Mouse (Mus musculus) midbrain, embryonic 14.5 days (tissue): ENCODE data around the gene Prss32. TPM values are rescaled to one million over a fixed set of nuclear protein-coding genes. Genes with fewer than 3 reads are reported as not detected.
"Not testable (repeated sequence)": the region's sequence is repeated elsewhere in the genome, so short reads cannot be mapped to it uniquely, and the experiment has no call there.

Source experiments
- ATAC-seq: fragments of 200-750 bp; cut with Nextera tagmentation; 2 replicates; pipeline ENCODE4 v1.8.0; 2017; ENCODE audit warnings: moderate number of reproducible peaks, moderate library complexity; ENCODE audit not compliant: low FRiP score, low TSS enrichment
- DNase-seq: peaks from one replicate; pipeline ENCODE4 v3.0.0-alpha.2; 2015
- H3K27ac ChIP-seq: fragments of 300-500 bp; sonication (generic); replicated peaks from 2 replicates; pipeline ENCODE4 v1.5.1; 2014; ENCODE audit warnings: mild to moderate bottlenecking, low read depth, low read length, moderate library complexity
- H3K27me3 ChIP-seq: fragments of 300-500 bp; sonication (generic); 2 replicates; pipeline ENCODE4 v1.6.1; 2014; ENCODE audit warnings: low read length, control low read depth, mixed read lengths; ENCODE audit not compliant: control insufficient read depth, insufficient read depth
- H3K36me3 ChIP-seq: fragments of 300-500 bp; sonication (generic); 2 replicates; pipeline ENCODE4 v1.6.1; 2014; ENCODE audit warnings: low read length, control low read depth; ENCODE audit not compliant: control insufficient read depth, insufficient read depth
- H3K4me1 ChIP-seq: fragments of 300-500 bp; sonication (generic); 2 replicates; pipeline ENCODE4 v1.6.1; 2014; ENCODE audit warnings: mild to moderate bottlenecking, antibody characterized with exemption, low read length, control low read depth; ENCODE audit not compliant: control insufficient read depth, insufficient read depth
- H3K4me2 ChIP-seq: fragments of 300-500 bp; sonication (generic); 2 replicates; pipeline ENCODE4 v1.6.1; 2014; ENCODE audit warnings: mild to moderate bottlenecking, low read length, moderate library complexity
- H3K4me3 ChIP-seq: fragments of 300-500 bp; sonication (generic); replicated peaks from 2 replicates; pipeline ENCODE4 v1.5.1; 2014; ENCODE audit warnings: low read depth, low read length
- H3K9ac ChIP-seq: fragments of 300-500 bp; sonication (generic); replicated peaks from 2 replicates; pipeline ENCODE4 v1.6.1; 2014; ENCODE audit warnings: mild to moderate bottlenecking, low read length, moderate library complexity
- H3K9me3 ChIP-seq: fragments of 300-500 bp; sonication (generic); 2 replicates; pipeline ENCODE4 v1.6.1; 2016; ENCODE audit warnings: low read length, control low read depth, mixed read lengths; ENCODE audit not compliant: control insufficient read depth
- WGBS: fragments of 180-500 bp; shearing (Covaris S2); extraction: QIAGEN DNeasy Blood & Tissue Kit; methylation state at CpG from one replicate; pipeline ENCODE4 v1.1.7; 2014; 5-methylcytosine and 5-hydroxymethylcytosine counted together
- microRNA-seq: library from miRNA; unstranded; fragments of <30 nt; microRNA quantifications from one replicate; pipeline ENCODE4, GENCODE M21; 2016
- polyA plus RNA-seq: library from polyadenylated mRNA; unstranded; fragments of >200 nt; fragmentation: Nextera tagmentation; extraction: Ambion mirVana; gene quantifications from 2 replicates; pipeline ENCODE4 v1.2.1, GENCODE M21; 2014

The Prss32 gene
- polyA plus RNA-seq, 1 experiment from 2014 or later: not detected

GRCm38 (mm10) chr17:23877166-23877565 lies 33.5 kb downstream of the Prss32 start:
- H3K27ac ChIP-seq: no peak overlapping the region
- 85% methylated on average over 2 of the region's 2 CpGs for WGBS
- ATAC-seq: peak; percentile 17; the same call in 1 of the 2 replicates
- no peak overlapping the region for H3K9ac ChIP-seq
- H3K4me3 ChIP-seq: no peak overlapping the region
- no peaks in the 10 kb centered on the region for H3K4me1 ChIP-seq
- no peaks in the 10 kb centered on the region for H3K27me3 ChIP-seq
- H3K9me3 ChIP-seq: no peaks in the 10 kb centered on the region
- DNase-seq: peak; percentile 15
- H3K36me3 ChIP-seq: no peaks in the 10 kb centered on the region
- no peak overlapping the region for H3K4me2 ChIP-seq

- not testable (repeated sequence) for H3K9me3 ChIP-seq, H3K27ac ChIP-seq, H3K27me3 ChIP-seq, H3K4me1 ChIP-seq, H3K9ac ChIP-seq, H3K4me2 ChIP-seq, ATAC-seq, DNase-seq, H3K4me3 ChIP-seq, H3K36me3 ChIP-seq
- 73% methylated on average over 4 of the region's 4 CpGs for WGBS
These were observed 36.9 kb downstream of the Prss32 start, which contains the start of the genes Dcpp1 and Dcpp2 for GRCm38 (mm10) chr17:23880576-23880975. Gene Dcpp1, plus strand, starts transcription at chr17:23880876. Gene Dcpp2, plus strand, starts transcription at chr17:23880880.

Small RNA genes lying within 50 kb of the gene (microRNA-seq; reads per million reads assigned to microRNA genes)
- gene Mir5125: 1.0 reads per million

Other genes starting within 250 kb of the Prss32 start
- gene Zfp13, start 244.4 kb upstream of the Prss32 start, polyA plus RNA-seq: 24.8 and 31.4 TPM in 2 replicates
- not detected in 2 replicates for gene Zscan10, start 243.0 kb upstream of the Prss32 start, polyA plus RNA-seq
- 0.38 and 1.1 TPM in 2 replicates for gene Mmp25, start 198.6 kb upstream of the Prss32 start, polyA plus RNA-seq
- gene Bicdl2, start 183.3 kb upstream of the Prss32 start, polyA plus RNA-seq: 0.26 TPM in 1 of 2 replicates, not detected in the other
- gene Hcfc1r1, start 170.3 kb upstream of the Prss32 start, polyA plus RNA-seq: 110 and 150 TPM in 2 replicates
- gene Thoc6, start 170.0 kb upstream of the Prss32 start, polyA plus RNA-seq: 43.9 and 44.9 TPM in 2 replicates
- gene Tnfrsf12a, start 166.4 kb upstream of the Prss32 start, polyA plus RNA-seq: 1.2 and 1.9 TPM in 2 replicates
- not detected in 2 replicates for gene Cldn6, start 164.6 kb upstream of the Prss32 start, polyA plus RNA-seq
- gene Cldn9, start 159.8 kb upstream of the Prss32 start, polyA plus RNA-seq: 0.50 and 0.92 TPM in 2 replicates
- gene 1520401A03Rik, start 121.1 kb upstream of the Prss32 start, polyA plus RNA-seq: not detected in 2 replicates
- 16.2 and 18.2 TPM in 2 replicates for gene Pkmyt1, start 117.5 kb upstream of the Prss32 start, polyA plus RNA-seq
- gene Paqr4, start 103.0 kb upstream of the Prss32 start, polyA plus RNA-seq: 56.6 and 69.2 TPM in 2 replicates
- 0.71 and 0.80 TPM in 2 replicates for gene Kremen2, start 98.0 kb upstream of the Prss32 start, polyA plus RNA-seq
- 210 and 220 TPM in 2 replicates for gene Flywch1, start 72.3 kb upstream of the Prss32 start, polyA plus RNA-seq
- gene Flywch2, start 57.8 kb upstream of the Prss32 start, polyA plus RNA-seq: 70.7 and 95.4 TPM in 2 replicates
- 498 and 502 TPM in 2 replicates for gene Srrm2, start 53.3 kb upstream of the Prss32 start, polyA plus RNA-seq
- gene Elob, start 14.7 kb upstream of the Prss32 start, polyA plus RNA-seq: 1,255 and 1,621 TPM in 2 replicates
- 0.41 TPM in 1 of 2 replicates, not detected in the other for gene Prss33, start 7.8 kb upstream of the Prss32 start, polyA plus RNA-seq
- 1.00 and 2.2 TPM in 2 replicates for gene Prss41, start 317 bp downstream of the Prss32 start, polyA plus RNA-seq
- gene Prss21, start 24.2 kb downstream of the Prss32 start, polyA plus RNA-seq: not detected in 2 replicates
- gene Dcpp1, start 37.0 kb downstream of the Prss32 start, polyA plus RNA-seq: not detected in 2 replicates
- not detected in 2 replicates for gene Dcpp2, start 37.0 kb downstream of the Prss32 start, polyA plus RNA-seq
- gene Dcpp3, start 73.6 kb downstream of the Prss32 start, polyA plus RNA-seq: not detected in 2 replicates
- not detected in 2 replicates for gene Sbp, start 97.8 kb downstream of the Prss32 start, polyA plus RNA-seq
- gene Sbpl, start 111.4 kb downstream of the Prss32 start, polyA plus RNA-seq: not detected in 2 replicates
- not detected in 2 replicates for gene Prss30, start 136.7 kb downstream of the Prss32 start, polyA plus RNA-seq
- gene Prss22, start 154.2 kb downstream of the Prss32 start, polyA plus RNA-seq: not detected in 2 replicates
- 0.17 TPM in 1 of 2 replicates, not detected in the other for gene Prss27, start 194.3 kb downstream of the Prss32 start, polyA plus RNA-seq
- 73.1 and 75.9 TPM in 2 replicates for gene Kctd5, start 229.6 kb downstream of the Prss32 start, polyA plus RNA-seq